Mouse (Mus musculus) forebrain, embryonic 16.5 days (tissue): ENCODE data around the gene Elf2. TPM values are rescaled to one million over a fixed set of nuclear protein-coding genes. Genes with fewer than 3 reads are reported as not detected.

ENCODE experiments used
- ATAC-seq: fragments of 200-750 bp; cut with Nextera tagmentation; 2 replicates; pipeline ENCODE4 v1.8.0; 2017; ENCODE audit warnings: mild to moderate bottlenecking, moderate library complexity
- H3K27ac ChIP-seq: fragments of 300-500 bp; sonication (generic); 2 replicates; pipeline ENCODE4 v1.5.1; 2014; ENCODE audit warnings: low read length, control low read depth
- H3K27me3 ChIP-seq: fragments of 300-500 bp; sonication (generic); replicated peaks from 2 replicates; pipeline ENCODE4 v1.6.1; 2014; ENCODE audit warnings: low read length; ENCODE audit not compliant: control insufficient read depth, insufficient read depth
- H3K36me3 ChIP-seq: fragments of 300-500 bp; sonication (generic); 2 replicates; pipeline ENCODE4 v1.6.1; 2014; ENCODE audit not compliant: control insufficient read depth, insufficient read depth
- H3K4me1 ChIP-seq: fragments of 300-500 bp; sonication (generic); replicated peaks from 2 replicates; pipeline ENCODE4 v1.6.1; 2014; ENCODE audit warnings: low read length; ENCODE audit not compliant: control insufficient read depth, insufficient read depth
- H3K4me2 ChIP-seq: fragments of 300-500 bp; sonication (generic); 2 replicates; pipeline ENCODE4 v1.6.1; 2014; ENCODE audit warnings: mild to moderate bottlenecking, low read length, control low read depth
- H3K4me3 ChIP-seq: fragments of 300-500 bp; sonication (generic); replicated peaks from 2 replicates; pipeline ENCODE4 v1.5.1; 2014; ENCODE audit warnings: mild to moderate bottlenecking, low read length, control low read depth
- H3K9ac ChIP-seq: fragments of 300-500 bp; sonication (generic); replicated peaks from 2 replicates; pipeline ENCODE4 v1.6.1; 2014; ENCODE audit warnings: low read depth, low read length, control low read depth
- H3K9me3 ChIP-seq: fragments of 300-500 bp; sonication (generic); 2 replicates; pipeline ENCODE4 v1.6.1; 2016; ENCODE audit warnings: low read length; ENCODE audit not compliant: control insufficient read depth
- WGBS: fragments of 180-500 bp; shearing (Covaris S2); extraction: QIAGEN DNeasy Blood & Tissue Kit; methylation state at CpG from one replicate; pipeline ENCODE4 v1.1.7; 2014; 5-methylcytosine and 5-hydroxymethylcytosine counted together
- polyA plus RNA-seq: library from polyadenylated mRNA; unstranded; fragments of >200 nt; fragmentation: Nextera tagmentation; extraction: Ambion mirVana; gene quantifications from 2 replicates; pipeline ENCODE4 v1.2.1, GENCODE M21; 2015

Elf2 gene
- polyA plus RNA-seq, 1 experiment from 2014 or later = 46.2 TPM

- no peak for ATAC-seq
- no peak overlapping the region for H3K4me2 ChIP-seq
Observed at GRCm38 (mm10) chr3:51256450-51256849, 84.0 kb downstream of the Elf2 start.

GRCm38 (mm10) chr3:51254784-51255183 lies 85.7 kb downstream of the Elf2 start:
- ATAC-seq = no peak
- no peak overlapping the region for H3K4me2 ChIP-seq
- no peak overlapping the region for H3K4me3 ChIP-seq
- H3K27me3 ChIP-seq = no peaks in the 10 kb centered on the region
- no peaks in the 10 kb centered on the region for H3K9me3 ChIP-seq
- peaks cover 40% of the 10 kb centered on the region for H3K36me3 ChIP-seq
- whole genome bisulfite sequencing = 94% methylated on average over 7 of the region's 7 CpGs
- no peak overlapping the region for H3K27ac ChIP-seq
- no peaks in the 10 kb centered on the region for H3K4me1 ChIP-seq
- no peak overlapping the region for H3K9ac ChIP-seq

More at GRCm38 (mm10) chr3:51256450-51256849, 84.0 kb downstream of the Elf2 start:
- WGBS = 89% methylated on average over 12 of the region's 12 CpGs
- H3K27me3 ChIP-seq = no peaks in the 10 kb centered on the region
- H3K36me3 ChIP-seq = peaks cover 42% of the 10 kb centered on the region
- H3K9ac ChIP-seq = no peak overlapping the region
- H3K9me3 ChIP-seq = no peaks in the 10 kb centered on the region
- no peaks in the 10 kb centered on the region for H3K4me1 ChIP-seq
- no peak overlapping the region for H3K4me3 ChIP-seq
- no peak overlapping the region for H3K27ac ChIP-seq

- Histone ChIP-seq H3K27me3 (no peaks in the 10 kb centered on the region), H3K9me3 (no peaks in the 10 kb centered on the region), H3K36me3 (peaks cover 38% of the 10 kb centered on the region), H3K9ac (no peak overlapping the region), H3K4me3 (no peak overlapping the region), H3K4me2 (no peak overlapping the region), H3K4me1 (no peaks in the 10 kb centered on the region), H3K27ac (no peak overlapping the region)
- 92% methylated on average over 12 of the region's 12 CpGs for WGBS
- no peak; the same call in 1 of the 2 replicates for ATAC-seq
Observed at GRCm38 (mm10) chr3:51252689-51253402, 87.6 kb downstream of the Elf2 start.

- no peaks in the 10 kb centered on the region for H3K27me3 ChIP-seq
- ATAC-seq = no peak
- H3K4me1 ChIP-seq = no peaks in the 10 kb centered on the region
- H3K9me3 ChIP-seq = no peaks in the 10 kb centered on the region
- H3K36me3 ChIP-seq = peaks cover 35% of the 10 kb centered on the region
- H3K9ac ChIP-seq = no peak overlapping the region
- no peak overlapping the region for H3K4me3 ChIP-seq
- no peak overlapping the region for H3K27ac ChIP-seq
- H3K4me2 ChIP-seq = no peak overlapping the region
- 100% methylated on average over 1 of the region's 1 CpGs for WGBS
Observed at GRCm38 (mm10) chr3:51252223-51252622, 88.2 kb downstream of the Elf2 start.

- no peaks in the 10 kb centered on the region for H3K27me3 ChIP-seq
- H3K9me3 ChIP-seq = no peaks in the 10 kb centered on the region
- 78% methylated on average over 5 of the region's 5 CpGs for WGBS
- H3K4me3 ChIP-seq = no peak overlapping the region
- no peaks in the 10 kb centered on the region for H3K4me1 ChIP-seq
- no peak for ATAC-seq
- H3K36me3 ChIP-seq = peaks cover 26% of the 10 kb centered on the region
- no peak overlapping the region for H3K4me2 ChIP-seq
- H3K27ac ChIP-seq = no peak overlapping the region
- no peak overlapping the region for H3K9ac ChIP-seq
Observed at GRCm38 (mm10) chr3:51251057-51251456, 89.4 kb downstream of the Elf2 start.

DNA sequence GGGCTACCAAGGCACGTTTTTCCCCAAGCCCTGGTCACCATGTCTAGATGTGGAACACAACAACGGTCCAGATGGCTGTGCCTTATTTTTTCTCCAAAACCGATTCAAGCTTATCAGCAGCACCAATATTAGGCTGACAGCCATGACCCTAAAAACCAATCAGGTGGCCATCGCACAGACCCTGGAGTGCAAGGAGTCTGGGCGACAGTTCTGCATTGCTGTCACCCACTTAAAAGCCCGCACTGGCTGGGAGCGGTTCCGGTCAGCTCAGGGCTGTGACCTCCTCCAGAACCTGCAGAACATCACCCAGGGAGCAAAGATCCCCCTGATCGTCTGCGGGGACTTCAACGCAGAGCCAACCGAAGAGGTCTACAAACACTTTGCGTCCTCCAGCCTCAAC lies 90.6 kb downstream of the Elf2 start:
- Histone ChIP-seq H3K4me1 (no peaks in the 10 kb centered on the region), H3K4me2 (no peak overlapping the region), H3K27me3 (no peaks in the 10 kb centered on the region), H3K36me3 (peaks cover 21% of the 10 kb centered on the region), H3K4me3 (no peak overlapping the region), H3K27ac (no peak overlapping the region), H3K9ac (no peak overlapping the region), H3K9me3 (no peaks in the 10 kb centered on the region)
- no peak for ATAC-seq
- 95% methylated on average over 13 of the region's 13 CpGs for WGBS

DNA sequence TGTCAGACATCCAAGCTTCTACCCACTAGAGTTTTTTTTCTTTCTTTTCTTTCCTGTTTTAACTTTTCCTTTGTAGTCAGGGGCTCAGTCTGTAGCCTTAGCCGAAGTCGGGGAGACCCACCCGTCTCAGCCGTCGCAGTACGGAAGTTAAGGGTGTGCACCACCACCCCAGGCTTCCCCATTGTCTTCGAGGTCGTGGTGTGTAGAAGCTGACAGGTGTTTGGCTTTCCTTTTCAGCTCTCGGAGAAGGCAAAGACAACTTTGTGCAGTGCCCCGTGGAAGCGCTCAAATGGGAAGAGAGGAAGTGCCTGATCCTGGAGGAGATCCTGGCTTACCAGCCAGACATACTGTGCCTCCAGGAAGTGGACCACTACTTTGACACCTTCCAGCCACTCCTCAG lies 91.0 kb downstream of the Elf2 start:
- ATAC-seq = no peak
- H3K27me3 ChIP-seq = no peaks in the 10 kb centered on the region
- no peaks in the 10 kb centered on the region for H3K4me1 ChIP-seq
- H3K9me3 ChIP-seq = no peaks in the 10 kb centered on the region
- peaks cover 17% of the 10 kb centered on the region for H3K36me3 ChIP-seq
- 90% methylated on average over 11 of the region's 11 CpGs for WGBS
- H3K27ac ChIP-seq = no peak overlapping the region
- no peak overlapping the region for H3K4me2 ChIP-seq
- H3K4me3 ChIP-seq = no peak overlapping the region
- no peak overlapping the region for H3K9ac ChIP-seq

DNA sequence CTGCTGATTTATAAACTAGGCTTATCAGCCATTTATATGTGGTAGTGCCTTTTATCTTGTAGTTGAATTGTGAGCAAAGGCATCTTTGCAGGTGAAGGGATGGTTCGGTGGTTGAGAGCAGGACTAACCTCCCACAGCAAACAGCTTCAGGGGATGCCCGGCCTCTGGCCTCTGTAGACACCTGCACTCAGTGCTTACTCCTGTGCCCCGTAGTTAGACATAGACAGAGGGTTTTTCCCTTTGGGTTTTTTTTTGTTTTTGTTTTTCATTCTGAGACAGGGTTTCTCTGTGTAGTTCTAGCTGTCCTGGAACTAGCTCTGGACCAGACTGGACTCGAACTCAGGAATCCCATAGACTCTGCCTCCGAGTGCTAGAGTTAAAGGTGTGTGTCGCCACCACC lies 91.9 kb downstream of the Elf2 start:
- H3K4me2 ChIP-seq = no peak overlapping the region
- no peaks in the 10 kb centered on the region for H3K9me3 ChIP-seq
- H3K4me1 ChIP-seq = no peaks in the 10 kb centered on the region
- H3K36me3 ChIP-seq = peaks cover 11% of the 10 kb centered on the region
- H3K27me3 ChIP-seq = no peaks in the 10 kb centered on the region
- no peak overlapping the region for H3K9ac ChIP-seq
- no peak for ATAC-seq
- H3K27ac ChIP-seq = no peak overlapping the region
- WGBS = 91% methylated on average over 6 of the region's 6 CpGs
- H3K4me3 ChIP-seq = no peak overlapping the region

DNA sequence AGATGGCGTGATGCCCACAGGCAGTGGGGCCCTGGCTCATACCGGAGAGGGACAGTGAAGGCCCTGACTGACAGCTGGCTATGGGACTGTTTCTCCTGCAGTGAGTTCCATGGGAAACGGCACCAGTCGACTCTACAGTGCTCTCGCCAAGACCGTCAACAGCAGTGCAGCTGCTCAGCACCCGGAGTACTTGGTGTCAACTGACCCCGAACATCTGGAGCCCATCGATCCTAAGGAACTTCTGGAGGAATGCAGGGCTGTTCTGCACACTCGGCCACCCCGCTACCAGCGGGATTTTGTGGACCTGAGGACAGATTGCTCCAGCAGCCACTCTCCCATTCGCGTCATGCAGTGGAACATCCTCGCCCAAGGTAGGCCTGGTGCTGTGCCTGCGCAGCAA lies 92.8 kb downstream of the Elf2 start:
- Histone ChIP-seq H3K9me3 (no peaks in the 10 kb centered on the region), H3K4me1 (no peaks in the 10 kb centered on the region), H3K36me3 (peaks cover 4% of the 10 kb centered on the region), H3K4me2 (no peak overlapping the region), H3K27ac (no peak overlapping the region), H3K4me3 (no peak overlapping the region), H3K9ac (no peak overlapping the region), H3K27me3 (no peaks in the 10 kb centered on the region)
- WGBS = 88% methylated on average over 16 of the region's 16 CpGs
- ATAC-seq = no peak

DNA sequence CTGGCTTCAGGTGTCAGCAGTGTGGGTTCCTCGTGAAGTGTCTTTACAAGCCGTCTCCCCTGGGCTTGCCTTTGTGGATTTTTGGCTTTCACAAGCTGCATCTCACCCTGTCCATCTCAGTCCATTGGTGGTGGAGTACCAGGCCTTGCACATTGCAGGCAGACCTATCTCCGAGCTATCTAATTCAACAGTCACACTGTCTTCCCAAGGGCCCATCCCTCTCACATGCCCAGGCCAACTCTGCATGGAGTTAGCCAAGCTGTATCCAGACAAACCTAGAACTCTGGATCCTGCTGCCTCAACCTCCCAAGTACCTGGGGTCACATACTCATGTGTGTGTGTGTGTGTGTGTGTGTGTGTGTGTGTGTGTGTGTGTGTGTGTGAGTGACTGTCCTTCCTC lies 100.9 kb downstream of the Elf2 start:
- no peak for ATAC-seq
- Histone ChIP-seq H3K9me3 (no peaks in the 10 kb centered on the region), H3K27ac (no peak overlapping the region), H3K4me3 (no peak overlapping the region), H3K36me3 (no peaks in the 10 kb centered on the region), H3K27me3 (no peaks in the 10 kb centered on the region), H3K4me2 (no peak overlapping the region), H3K4me1 (peaks cover 3% of the 10 kb centered on the region; the same call in 1 of the 2 replicates), H3K9ac (no peak overlapping the region)
- WGBS = 93% methylated on average over 3 of the region's 3 CpGs
